Mouse (Mus musculus) gastrocnemius, postnatal 25 days (tissue): Measurements from ENCODE around the gene Tusc2. TPM values are rescaled to one million over a fixed set of nuclear protein-coding genes. Genes with fewer than 3 reads are reported as not detected.
A peak's percentile ranks its signal among the peaks of the same experiment; 100 is the strongest.

Source experiments
- DNase-seq: peaks from one replicate; pipeline ENCODE4 v3.0.0; 2022
- long read RNA-seq, 2 experiments: library from polyadenylated mRNA; stranded (forward); transcript quantifications; one replicate each; pipeline ENCODE4 v2.0.0; 2021
- total RNA-seq, 2 experiments: library from RNA; stranded (reverse); gene quantifications; 1 replicate in 1 of 2; 2 replicates in 1 of 2; pipeline ENCODE4 v1.2.3; 2021

The Tusc2 gene
- total RNA-seq: 10 to 100 TPM; 30.5 to 31.1 TPM
- long read RNA-seq, experiment 1, transcript Tusc2-201 (3 exons, 1,665 nt): major isoform, 42 of 48 reads
- long read RNA-seq, experiment 1, partial matches to known transcripts: 0 of 48 reads
- long read RNA-seq, experiment 1, other reads (novel, unspliced or antisense): 6 of 48 reads
- long read RNA-seq, experiment 2, transcript Tusc2-201 (3 exons, 1,665 nt): major isoform, 30 of 37 reads
- long read RNA-seq, experiment 2, partial matches to known transcripts: 1 of 37 reads
- long read RNA-seq, experiment 2, other reads (novel, unspliced or antisense): 6 of 37 reads

- peak; percentile 95 for DNase-seq
These were observed at the start of gene Tusc2 for GRCm38 (mm10) chr9:107563029-107563581. Gene Tusc2 (plus strand): TSS chr9:107563255.

- DNase-seq: peak; percentile 62
These were observed 48.6 kb upstream of the Tusc2 start for GRCm38 (mm10) chr9:107514303-107514955.

- no peak for DNase-seq
These were observed 42.7 kb upstream of the Tusc2 start for GRCm38 (mm10) chr9:107520331-107520730.

- DNase-seq: no peak
These were observed 41.9 kb upstream of the Tusc2 start for GRCm38 (mm10) chr9:107521190-107521589.

GRCm38 (mm10) chr9:107521711-107522399, 41.2 kb upstream of the Tusc2 start:
- no peak for DNase-seq

GRCm38 (mm10) chr9:107522400-107522711, 40.7 kb upstream of the Tusc2 start:
- no peak for DNase-seq

GRCm38 (mm10) chr9:107526198-107527026, 36.6 kb upstream of the Tusc2 start:
- peak; percentile 53 for DNase-seq

GRCm38 (mm10) chr9:107533791-107534407, 29.2 kb upstream of the Tusc2 start, which contains the start of gene Tmem115:
Gene Tmem115 (plus strand): TSS chr9:107533945.
- DNase-seq: peak; percentile 95

GRCm38 (mm10) chr9:107534408-107535202, 28.4 kb upstream of the Tusc2 start:
- no peak for DNase-seq

- no peak for DNase-seq
These were observed 24.8 kb upstream of the Tusc2 start for GRCm38 (mm10) chr9:107538231-107538630.

GRCm38 (mm10) chr9:107538711-107539110, 24.3 kb upstream of the Tusc2 start:
- no peak for DNase-seq

- DNase-seq: no peak
These were observed 23.1 kb upstream of the Tusc2 start for GRCm38 (mm10) chr9:107539940-107540339.

- DNase-seq: no peak
These were observed 22.6 kb upstream of the Tusc2 start for GRCm38 (mm10) chr9:107540420-107540819.

GRCm38 (mm10) chr9:107541005-107541404, 22.1 kb upstream of the Tusc2 start:
- DNase-seq: no peak

GRCm38 (mm10) chr9:107541474-107542351, 21.3 kb upstream of the Tusc2 start, which contains the start of the genes Cyb561d2 and Nprl2:
Gene Cyb561d2 (minus strand): TSS chr9:107542193.
Gene Nprl2 (plus strand): TSS chr9:107542226.
- peak; percentile 92 for DNase-seq

GRCm38 (mm10) chr9:107542352-107542686, 20.7 kb upstream of the Tusc2 start:
- DNase-seq: no peak

GRCm38 (mm10) chr9:107542721-107543120, 20.3 kb upstream of the Tusc2 start:
- DNase-seq: no peak

GRCm38 (mm10) chr9:107543299-107543698, 19.8 kb upstream of the Tusc2 start:
- DNase-seq: no peak

GRCm38 (mm10) chr9:107544196-107544700, 18.8 kb upstream of the Tusc2 start:
- no peak for DNase-seq
